Mouse (Mus musculus): ENCODE measurements around the gene Ccnd3. TPM values are rescaled to one million over a fixed set of nuclear protein-coding genes. Genes with fewer than 3 reads are reported as not detected.
A peak's percentile ranks its signal among the peaks of the same experiment; 100 is the strongest.
"Not testable (repeated sequence)": the region's sequence is repeated elsewhere in the genome, so short reads cannot be mapped to it uniquely, and the experiment has no call there.

Gene Ccnd3
- polyA plus RNA-seq, 1 experiment, result 159 TPM

DNA sequence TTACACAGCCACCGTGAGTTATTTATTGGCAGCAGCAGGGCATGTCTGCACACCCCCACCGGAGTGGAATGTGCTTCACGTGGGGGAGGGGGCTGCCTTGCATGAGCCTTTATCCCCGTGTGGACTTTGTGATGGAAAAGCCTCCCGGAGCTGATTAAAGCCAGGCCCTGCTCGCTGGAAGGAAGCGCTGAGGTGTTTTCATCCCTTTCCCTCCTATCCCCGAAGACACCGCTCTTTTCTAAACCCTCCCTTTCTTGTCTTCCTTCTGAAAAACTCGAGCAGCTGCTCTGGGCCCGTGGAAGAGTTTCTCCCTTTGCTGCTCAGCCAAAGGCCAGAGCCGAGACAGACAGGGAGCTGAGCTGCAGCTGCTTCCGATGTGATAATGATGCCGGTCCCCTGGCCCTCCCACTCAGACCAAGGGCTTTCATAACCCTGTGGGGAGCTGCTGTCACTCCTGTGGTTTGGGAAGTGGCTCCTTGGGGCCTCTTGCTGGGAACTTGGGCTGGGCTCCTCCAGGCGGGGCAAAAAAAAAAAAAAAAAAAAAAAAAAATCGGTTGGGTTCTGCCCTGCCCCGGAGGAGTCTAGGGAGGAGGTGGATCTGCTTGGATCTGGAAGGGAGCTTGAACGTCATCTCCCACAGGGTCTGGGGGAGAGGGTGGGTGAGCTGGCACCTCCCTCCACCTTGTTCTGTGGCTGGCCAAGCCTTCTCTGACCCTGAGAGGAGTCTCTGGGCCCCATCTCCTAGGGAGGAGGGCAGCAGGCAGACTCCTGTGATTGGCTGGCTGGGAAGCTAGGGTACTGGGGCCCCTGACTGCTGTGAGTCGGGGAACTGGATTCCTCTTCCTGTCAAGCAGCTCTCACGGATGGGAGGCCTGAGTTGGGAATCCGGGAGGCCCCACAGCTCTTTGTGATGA, 90.7 kb downstream of the Ccnd3 start:
- H3K4me3 ChIP-seq (ENCODE audit: insufficient read depth, low read length), result peak overlapping the region; percentile 83
- TF ChIP-seq CTCF (IDR thresholded peaks at IDR 0.05; ENCODE audit: borderline replicate concordance, insufficient read depth, low read length) (no peak), POLR2A (IDR thresholded peaks at IDR 0.05; ENCODE audit: low read depth, low read length) (peak; percentile 80)
- H3K27ac ChIP-seq (ENCODE audit: insufficient read depth, low read length), result peak overlapping the region; percentile 92
- peaks cover 10% of the 10 kb centered on the region for H3K4me1 ChIP-seq (ENCODE audit: control insufficient read depth, insufficient read depth, low read length)

- Histone ChIP-seq H3K4me1 (ENCODE audit: control insufficient read depth, insufficient read depth, low read length) (peaks cover 10% of the 10 kb centered on the region), H3K27ac (ENCODE audit: insufficient read depth, low read length) (peak overlapping the region; percentile 92), H3K4me3 (ENCODE audit: insufficient read depth, low read length) (peak overlapping the region; percentile 83)
- no peak for TF ChIP-seq POLR2A (IDR thresholded peaks at IDR 0.05; ENCODE audit: low read depth, low read length)
- TF ChIP-seq CTCF (IDR thresholded peaks at IDR 0.05; ENCODE audit: borderline replicate concordance, insufficient read depth, low read length), result no peak
These were observed 91.4 kb downstream of the Ccnd3 start for GRCm38 (mm10) chr17:47596162-47596838.

DNA sequence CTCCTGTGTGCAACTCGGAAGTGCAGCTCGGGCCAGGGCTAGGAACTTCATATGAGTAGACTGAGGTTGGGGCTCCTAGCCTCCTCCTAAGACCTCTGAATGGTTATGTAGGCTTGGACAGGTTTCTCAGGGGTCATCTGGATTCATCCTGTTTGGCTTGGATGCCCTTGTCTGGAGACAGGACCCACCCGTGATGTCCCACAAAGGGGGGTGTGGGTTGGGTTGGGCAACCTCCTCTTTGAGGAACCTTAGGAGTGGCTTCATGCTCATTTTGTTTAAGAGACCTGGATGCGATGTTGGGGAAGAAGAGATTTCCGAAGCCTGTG, 92.0 kb downstream of the Ccnd3 start:
- TF ChIP-seq POLR2A (IDR thresholded peaks at IDR 0.05; ENCODE audit: low read depth, low read length), result no peak
- no peak for TF ChIP-seq CTCF (IDR thresholded peaks at IDR 0.05; ENCODE audit: borderline replicate concordance, insufficient read depth, low read length)
- peaks cover 10% of the 10 kb centered on the region for H3K4me1 ChIP-seq (ENCODE audit: control insufficient read depth, insufficient read depth, low read length)
- H3K4me3 ChIP-seq (ENCODE audit: insufficient read depth, low read length), result no peak overlapping the region
- H3K27ac ChIP-seq (ENCODE audit: insufficient read depth, low read length), result peak overlapping the region; percentile 92

DNA sequence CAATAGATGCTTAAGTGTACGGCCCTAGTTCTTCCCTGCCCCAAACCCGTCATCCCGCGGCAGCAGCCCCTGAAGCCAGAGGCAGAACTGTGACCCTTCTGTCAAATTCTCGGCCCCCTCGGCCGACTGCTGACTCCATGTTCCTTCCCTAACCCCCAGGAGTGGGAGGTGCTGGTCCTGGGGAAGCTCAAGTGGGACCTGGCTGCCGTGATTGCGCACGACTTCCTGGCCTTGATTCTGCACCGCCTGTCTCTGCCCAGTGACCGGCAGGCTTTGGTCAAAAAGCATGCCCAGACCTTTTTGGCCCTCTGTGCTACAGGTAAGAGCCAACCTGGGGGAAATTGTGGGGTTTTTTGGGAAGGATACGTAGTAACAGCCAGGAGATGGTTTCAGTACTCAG, 92.4 kb downstream of the Ccnd3 start:
- H3K4me3 ChIP-seq (ENCODE audit: insufficient read depth, low read length), result no peak overlapping the region
- TF ChIP-seq POLR2A (IDR thresholded peaks at IDR 0.05; ENCODE audit: low read depth, low read length) (no peak), CTCF (IDR thresholded peaks at IDR 0.05; ENCODE audit: borderline replicate concordance, insufficient read depth, low read length) (no peak)
- H3K4me1 ChIP-seq (ENCODE audit: control insufficient read depth, insufficient read depth, low read length), result peaks cover 10% of the 10 kb centered on the region
- H3K27ac ChIP-seq (ENCODE audit: insufficient read depth, low read length), result no peak overlapping the region

- Histone ChIP-seq H3K27ac (ENCODE audit: insufficient read depth, low read length) (no peak overlapping the region), H3K4me3 (ENCODE audit: insufficient read depth, low read length) (no peak overlapping the region), H3K4me1 (ENCODE audit: control insufficient read depth, insufficient read depth, low read length) (peaks cover 7% of the 10 kb centered on the region)
- TF ChIP-seq CTCF (IDR thresholded peaks at IDR 0.05; ENCODE audit: borderline replicate concordance, insufficient read depth, low read length) (0 out of 2 replicates have a peak, but pooled peaks have one; percentile 13), POLR2A (IDR thresholded peaks at IDR 0.05; ENCODE audit: low read depth, low read length) (no peak)
These were observed 93.2 kb downstream of the Ccnd3 start for GRCm38 (mm10) chr17:47597838-47598579.

DNA sequence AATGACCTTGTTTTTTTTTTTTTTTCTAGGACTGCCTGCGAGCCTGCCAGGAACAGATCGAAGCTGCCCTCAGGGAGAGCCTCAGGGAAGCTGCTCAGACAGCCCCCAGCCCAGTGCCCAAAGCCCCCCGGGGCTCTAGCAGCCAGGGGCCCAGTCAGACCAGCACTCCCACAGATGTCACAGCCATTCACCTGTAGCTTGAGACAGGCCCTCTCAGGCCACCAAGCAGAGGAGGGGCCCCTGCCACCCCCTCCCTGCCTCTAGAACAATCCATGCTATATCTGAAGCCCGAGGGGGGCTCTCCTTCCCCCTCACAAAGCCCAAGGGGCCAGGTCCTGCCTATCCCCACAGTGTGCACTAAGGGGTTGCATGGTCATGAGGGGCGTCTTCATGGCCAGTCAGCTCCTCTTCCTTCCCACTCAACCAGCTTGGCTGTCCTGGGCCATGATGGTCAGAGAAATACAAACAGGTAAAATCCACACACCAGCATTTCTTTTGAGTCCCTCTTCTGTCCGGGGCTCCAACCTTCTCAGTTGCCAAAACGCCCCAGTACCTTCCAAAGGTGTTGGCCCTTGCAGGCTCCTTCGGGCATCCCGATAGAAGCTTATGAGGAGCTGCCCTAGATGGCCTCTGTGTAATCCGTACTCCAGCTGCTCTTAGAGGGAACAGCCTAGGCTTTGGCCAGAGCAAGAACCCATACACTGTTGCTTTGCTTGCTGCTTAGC, 93.9 kb downstream of the Ccnd3 start:
- H3K27ac ChIP-seq (ENCODE audit: insufficient read depth, low read length); H3K4me3 ChIP-seq (ENCODE audit: insufficient read depth, low read length); H3K4me1 ChIP-seq (ENCODE audit: control insufficient read depth, insufficient read depth, low read length): not testable (repeated sequence)

DNA sequence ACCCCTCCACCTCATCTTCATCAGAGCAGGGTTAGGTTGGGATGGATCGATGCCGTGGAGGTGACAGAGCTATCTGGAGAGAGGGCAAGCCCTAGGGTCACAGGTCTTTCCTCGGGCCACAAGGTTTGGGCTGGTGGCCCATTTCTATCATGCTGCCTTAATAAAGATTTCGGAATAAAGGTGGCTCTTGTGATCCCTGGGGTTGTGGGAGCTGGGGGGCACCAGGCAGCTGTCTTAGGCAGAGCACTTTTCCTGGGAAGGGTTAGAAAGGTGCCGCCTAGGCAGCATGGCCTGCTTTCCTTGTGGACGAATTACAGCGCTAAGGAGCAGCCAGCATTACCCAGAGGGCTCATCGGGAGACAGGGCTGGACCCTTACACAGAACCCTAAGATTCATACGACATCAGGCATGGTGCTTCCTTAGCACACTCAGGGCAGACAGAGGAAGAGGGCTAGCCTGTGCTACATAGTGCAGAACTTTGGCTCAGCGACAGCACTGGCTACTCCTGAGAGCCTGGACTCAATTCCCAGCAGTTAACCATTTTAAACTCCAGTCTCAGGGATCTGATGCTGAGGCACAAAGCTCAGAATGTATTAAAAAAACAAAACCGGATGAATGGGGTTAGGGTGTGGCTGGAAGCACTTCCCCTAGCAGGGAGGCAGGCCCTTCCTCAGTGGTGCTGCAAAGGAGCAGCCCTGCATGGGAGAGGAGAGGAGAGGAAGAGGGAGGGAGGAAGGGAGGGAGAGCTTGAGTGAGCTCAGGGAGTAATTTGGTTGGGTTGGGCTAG, 94.9 kb downstream of the Ccnd3 start:
- Histone ChIP-seq H3K4me1 (ENCODE audit: control insufficient read depth, insufficient read depth, low read length) (peaks cover 7% of the 10 kb centered on the region), H3K27ac (ENCODE audit: insufficient read depth, low read length) (peak overlapping the region; percentile 21; the same call in 1 of the 2 replicates), H3K4me3 (ENCODE audit: insufficient read depth, low read length) (no peak overlapping the region)
- peak; percentile 31 for TF ChIP-seq POLR2A (IDR thresholded peaks at IDR 0.05; ENCODE audit: low read depth, low read length)
- TF ChIP-seq CTCF (IDR thresholded peaks at IDR 0.05; ENCODE audit: borderline replicate concordance, insufficient read depth, low read length), result no peak

DNA sequence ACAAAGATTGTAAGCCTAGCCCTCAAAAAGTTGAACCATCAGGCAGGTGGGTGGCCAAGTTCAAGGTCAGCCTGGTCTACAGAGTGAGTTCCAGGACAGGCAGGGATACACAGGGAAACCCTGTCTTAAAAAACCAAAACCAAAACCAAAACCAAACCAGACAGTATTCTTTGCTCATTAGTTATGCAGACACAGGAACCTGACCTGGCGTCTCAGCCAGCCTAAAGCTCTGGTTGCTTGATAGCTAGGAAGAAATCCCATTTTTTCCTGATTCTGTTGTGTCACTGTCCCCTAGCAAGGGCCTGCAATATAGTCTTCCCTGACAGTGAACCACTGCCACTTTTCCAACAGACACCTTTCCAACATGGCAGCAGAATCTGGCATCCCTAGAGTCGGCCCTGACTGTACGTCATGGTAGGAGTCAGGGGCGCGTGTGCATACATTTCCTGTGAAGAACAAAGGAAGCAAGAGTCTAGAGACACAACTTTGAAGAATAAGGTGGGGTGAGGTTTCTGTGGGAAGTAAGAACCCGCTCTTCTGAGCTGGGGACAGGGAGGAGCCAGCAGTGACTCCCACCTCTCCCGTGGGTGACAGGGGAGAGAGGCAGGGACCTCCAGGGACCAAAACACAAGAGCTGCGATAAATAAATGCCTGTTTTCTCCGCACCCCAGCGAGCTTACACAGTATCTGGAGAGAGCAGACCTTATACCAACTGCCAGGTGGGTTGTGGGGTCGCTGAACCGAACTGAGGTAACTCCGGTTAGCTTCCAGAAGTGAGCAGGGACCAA, 95.9 kb downstream of the Ccnd3 start:
- TF ChIP-seq POLR2A (IDR thresholded peaks at IDR 0.05; ENCODE audit: low read depth, low read length) (no peak), CTCF (IDR thresholded peaks at IDR 0.05; ENCODE audit: borderline replicate concordance, insufficient read depth, low read length) (no peak)

More for the DNA sequence above, 95.9 kb downstream of the Ccnd3 start:
- H3K4me3 ChIP-seq (ENCODE audit: insufficient read depth, low read length), result no peak overlapping the region
- H3K27ac ChIP-seq (ENCODE audit: insufficient read depth, low read length), result no peak overlapping the region
- H3K4me1 ChIP-seq (ENCODE audit: control insufficient read depth, insufficient read depth, low read length), result peaks cover 7% of the 10 kb centered on the region
